ENCODE assay signal across 9 mouse cellular contexts in genomic region chr10:127324495-127324894, GRCm38 (mm10). TPM values are rescaled to one million over a fixed set of nuclear protein-coding genes. Genes with fewer than 3 reads are reported as not detected.
A peak's percentile ranks its signal among the peaks of the same experiment; 100 is the strongest.
DNase-seq lines count a peak whose midpoint lies in the region; ATAC-seq and TF ChIP-seq lines count a peak whose summit lies in the region.
"Had no signal": no experiment of that assay in that cellular context is flagged by ENCODE, and none has a peak within 500 bp of the region (broad histone marks: within the 10 kb centered on the region; RNA-seq: fewer than 3 reads in every experiment).

No protein-coding gene starts in this region.

- H3K4me3 ChIP-seq in midbrain, embryonic 10.5 days, result no peak overlapping the region
- H3K4me3 ChIP-seq in midbrain, embryonic 16.5 days (ENCODE audit: low read depth, low read length), result no peak overlapping the region
- peak overlapping the region; percentile 43 for H3K4me3 ChIP-seq in liver, postnatal 0 days (ENCODE audit: low read depth, low read length)

- peaks cover 78% of the 10 kb centered on the region for H3K27me3 ChIP-seq in midbrain, embryonic 10.5 days (ENCODE audit: low read depth, poor library complexity, severe bottlenecking)
- H3K27me3 ChIP-seq in midbrain, embryonic 16.5 days (ENCODE audit: control insufficient read depth, insufficient read depth, low read depth, low read length), result peaks cover 58% of the 10 kb centered on the region
- no peaks in the 10 kb centered on the region for H3K27me3 ChIP-seq in liver, postnatal 0 days (ENCODE audit: insufficient read depth, low read length)

- H3K4me2 ChIP-seq in midbrain, embryonic 16.5 days (ENCODE audit: low read length), result no peak overlapping the region
- peak overlapping the region; percentile 91 for H3K4me2 ChIP-seq in liver, postnatal 0 days (ENCODE audit: low read depth, low read length)

- no peaks in the 10 kb centered on the region for H3K36me3 ChIP-seq in midbrain, embryonic 10.5 days
- H3K36me3 ChIP-seq in midbrain, embryonic 16.5 days (ENCODE audit: control insufficient read depth, insufficient read depth, low read length), result no peaks in the 10 kb centered on the region
- peaks cover 5% of the 10 kb centered on the region for H3K36me3 ChIP-seq in liver, postnatal 0 days (replicated peaks; ENCODE audit: insufficient read depth, low read length)

- TF ChIP-seq CTCF in liver, postnatal 0 days (IDR thresholded peaks at IDR 0.05; ENCODE audit: low read depth), result peak; percentile 71

- peaks cover 15% of the 10 kb centered on the region for H3K4me1 ChIP-seq in midbrain, embryonic 10.5 days
- H3K4me1 ChIP-seq in midbrain, embryonic 16.5 days (ENCODE audit: control insufficient read depth, insufficient read depth, low read length), result peaks cover 7% of the 10 kb centered on the region
- peaks cover 22% of the 10 kb centered on the region for H3K4me1 ChIP-seq in liver, postnatal 0 days (ENCODE audit: insufficient read depth)

- no peak overlapping the region for H3K9ac ChIP-seq in midbrain, embryonic 16.5 days (ENCODE audit: low read depth, low read length)
- H3K9ac ChIP-seq in liver, postnatal 0 days (replicated peaks), result no peak overlapping the region

- no peaks in the 10 kb centered on the region for H3K9me3 ChIP-seq in midbrain, embryonic 10.5 days (replicated peaks)
- no peaks in the 10 kb centered on the region for H3K9me3 ChIP-seq in midbrain, embryonic 16.5 days (replicated peaks; ENCODE audit: control insufficient read depth, low read length, poor library complexity, severe bottlenecking)
- H3K9me3 ChIP-seq in liver, postnatal 0 days (ENCODE audit: low read length), result no peaks in the 10 kb centered on the region

- intact Hi-C loops in left cerebral cortex, postnatal 14 days (cut with DNase I), result no loop called here

- peak; percentile 52 for DNase-seq in midbrain, embryonic 10.5 days (ENCODE audit: low spot score)
- peak; percentile 50 for DNase-seq in brain, adult 2 months (ENCODE audit: low read depth, low spot score)
- DNase-seq in liver, postnatal 0 days, result peak; percentile 86
- peak; percentile 87 to 90 for DNase-seq in spleen, postnatal 36 days (ENCODE audit: low spot score in 2 of 2)
- no peak for DNase-seq in left cerebral cortex, postnatal 14 days (ENCODE audit: low spot score in 2 of 2)
- DNase-seq in gastrocnemius, postnatal 10 days, result no peak

- TF ChIP-seq EP300 in liver, postnatal 0 days (IDR thresholded peaks at IDR 0.05; ENCODE audit: low read depth), result no peak

- no peak overlapping the region for H3K27ac ChIP-seq in midbrain, embryonic 10.5 days (replicated peaks)
- no peak overlapping the region for H3K27ac ChIP-seq in midbrain, embryonic 16.5 days (ENCODE audit: low read length)
- peak overlapping the region; percentile 80; the same call in 1 of the 2 replicates for H3K27ac ChIP-seq in liver, postnatal 0 days (ENCODE audit: low read depth)

- ATAC-seq in midbrain, embryonic 16.5 days, result no peak
- peak; percentile 72 for ATAC-seq in inflammation-experienced regulatory T-cells, adult 6 months
- ATAC-seq in liver, postnatal 0 days, result peak; percentile 72

- 12% methylated on average over 7 of the region's 7 CpGs for WGBS in midbrain, embryonic 10.5 days
- WGBS in midbrain, embryonic 16.5 days, result 16% methylated on average over 6 of the region's 7 CpGs
- 11% methylated on average over 7 of the region's 7 CpGs for whole genome bisulfite sequencing in liver, postnatal 0 days (ENCODE audit: insufficient replicate concordance)

RNA-seq across cellular contexts. Expression of gene Arhgap9, which starts 2.7 kb away (rescaled TPM):
- 1.1 and 1.3 TPM in 2 replicates for polyA plus RNA-seq in midbrain, embryonic 10.5 days (2016; fragmentation: Nextera tagmentation; extraction: Ambion mirVana)
- 0.46 and 0.75 TPM in 2 replicates for polyA plus RNA-seq in midbrain, embryonic 16.5 days (2015; fragmentation: Nextera tagmentation; extraction: Ambion mirVana)
- 100 to 1,000 TPM in 2 of 3 experiments, 10 to 100 TPM in 1; 91.9 to 112 (median 108) TPM for polyA plus RNA-seq in inflammation-experienced regulatory T-cells, adult 6 months (2017; shearing (Covaris generic))
- 13.5 and 14.8 TPM in 2 replicates for polyA plus RNA-seq in liver, postnatal 0 days (2015; fragmentation: Nextera tagmentation; extraction: Ambion mirVana)
- total RNA-seq in left cerebral cortex, postnatal 14 days (2021), result 1 to 10 TPM in 1 of 2 experiments, under 1 TPM in 1; 0.66 to 1.2 TPM
- total RNA-seq in gastrocnemius, postnatal 10 days (2021), result 1 to 10 TPM; 1.1 to 2.3 TPM

RNA-seq across cellular contexts. Expression of gene Mars, which starts 12.9 kb away (rescaled TPM):
- 180 and 187 TPM in 2 replicates for polyA plus RNA-seq in midbrain, embryonic 10.5 days (2016; fragmentation: Nextera tagmentation; extraction: Ambion mirVana)
- 123 and 128 TPM in 2 replicates for polyA plus RNA-seq in midbrain, embryonic 16.5 days (2015; fragmentation: Nextera tagmentation; extraction: Ambion mirVana)
- 10 to 100 TPM; 20.7 to 28.9 (median 21.3) TPM for polyA plus RNA-seq in inflammation-experienced regulatory T-cells, adult 6 months (2017; shearing (Covaris generic))
- 51.3 and 62.3 TPM in 2 replicates for polyA plus RNA-seq in liver, postnatal 0 days (2015; fragmentation: Nextera tagmentation; extraction: Ambion mirVana)
- 10 to 100 TPM; 59.1 to 61.5 TPM for total RNA-seq in left cerebral cortex, postnatal 14 days (2021)
- 10 to 100 TPM; 44.5 to 54.8 TPM for total RNA-seq in gastrocnemius, postnatal 10 days (2021)

RNA-seq across cellular contexts. Expression of gene Gli1, which starts 17.3 kb away (rescaled TPM):
- 7.8 and 11.0 TPM in 2 replicates for polyA plus RNA-seq in midbrain, embryonic 10.5 days (2016; fragmentation: Nextera tagmentation; extraction: Ambion mirVana)
- polyA plus RNA-seq in midbrain, embryonic 16.5 days (2015; fragmentation: Nextera tagmentation; extraction: Ambion mirVana), result 0.92 and 1.3 TPM in 2 replicates
- under 1 TPM in 2 of 3 experiments, not detected in 1; 0.49 to 0.56 TPM for polyA plus RNA-seq in inflammation-experienced regulatory T-cells, adult 6 months (2017; shearing (Covaris generic))
- polyA plus RNA-seq in liver, postnatal 0 days (2015; fragmentation: Nextera tagmentation; extraction: Ambion mirVana), result 0.04 TPM in 2 replicates
- total RNA-seq in left cerebral cortex, postnatal 14 days (2021), result 1 to 10 TPM; 1.6 to 1.9 TPM
- 1 to 10 TPM; 3.3 to 6.8 TPM for total RNA-seq in gastrocnemius, postnatal 10 days (2021)

RNA-seq across cellular contexts. Expression of gene Inhbe, which starts 29.7 kb away (rescaled TPM):
- polyA plus RNA-seq in midbrain, embryonic 10.5 days (2016; fragmentation: Nextera tagmentation; extraction: Ambion mirVana), result 0.02 TPM in 1 of 2 replicates, not detected in the other
- 0.04 TPM in 2 replicates for polyA plus RNA-seq in midbrain, embryonic 16.5 days (2015; fragmentation: Nextera tagmentation; extraction: Ambion mirVana)
- not detected for polyA plus RNA-seq in inflammation-experienced regulatory T-cells, adult 6 months (2017; shearing (Covaris generic))
- 18.4 and 29.0 TPM in 2 replicates for polyA plus RNA-seq in liver, postnatal 0 days (2015; fragmentation: Nextera tagmentation; extraction: Ambion mirVana)
- under 1 TPM in 1 of 2 experiments, not detected in 1; 0.13 TPM for total RNA-seq in left cerebral cortex, postnatal 14 days (2021)
- total RNA-seq in gastrocnemius, postnatal 10 days (2021), result not detected
- polyA plus RNA-seq: stomach, embryonic 14.5 days had no signal

RNA-seq across cellular contexts. Expression of gene Mbd6, which starts 35.7 kb away (rescaled TPM):
- polyA plus RNA-seq in midbrain, embryonic 10.5 days (2016; fragmentation: Nextera tagmentation; extraction: Ambion mirVana), result 11.9 and 13.0 TPM in 2 replicates
- polyA plus RNA-seq in midbrain, embryonic 16.5 days (2015; fragmentation: Nextera tagmentation; extraction: Ambion mirVana), result 12.6 and 15.3 TPM in 2 replicates
- 10 to 100 TPM in 1 of 3 experiments, 1 to 10 TPM in 2; 4.0 to 11.8 (median 6.4) TPM for polyA plus RNA-seq in inflammation-experienced regulatory T-cells, adult 6 months (2017; shearing (Covaris generic))
- 5.3 and 5.7 TPM in 2 replicates for polyA plus RNA-seq in liver, postnatal 0 days (2015; fragmentation: Nextera tagmentation; extraction: Ambion mirVana)
- total RNA-seq in left cerebral cortex, postnatal 14 days (2021), result 10 to 100 TPM; 41.2 to 44.7 TPM
- 10 to 100 TPM; 18.7 to 28.9 TPM for total RNA-seq in gastrocnemius, postnatal 10 days (2021)

Comparison
In these comparisons a context has a peak if more than half of its experiments do, and no peak if none do; other contexts are left out.
1. DNase-seq: peak in midbrain, embryonic 10.5 days (single experiment), brain, adult 2 months (single experiment), liver, postnatal 0 days (single experiment) and spleen, postnatal 36 days (2 of 2); none in left cerebral cortex, postnatal 14 days (0 of 2) and gastrocnemius, postnatal 10 days (single experiment).